Mouse (Mus musculus) ES-E14 (cell line): ENCODE measurements at regions not wholly inside any gene's neighbourhood (a gene's known extent, or its start where the extent isn't known, plus 50 kb on each side); places are given as distances from the start of the nearest gene placed in this dataset.

Experiments
- MAFK ChIP-seq: IDR thresholded peaks from 2 replicates; pipeline ENCODE4 v1.6.1; 2014; ENCODE audit warnings: mild to moderate bottlenecking, low read depth, low read length, inconsistent platforms; ENCODE audit not compliant: insufficient read depth
- ZNF384 ChIP-seq: IDR thresholded peaks from 2 replicates; pipeline ENCODE4 v1.6.1; 2012; ENCODE audit warnings: low read depth, low read length, inconsistent platforms

GRCm38 (mm10) chr4:153120480-153120879 is 362.1 kb downstream of the Ajap1 start:
- TF ChIP-seq ZNF384 (no peak), MAFK (no peak)
